Mouse (Mus musculus) neural tube, embryonic 10.5 days (tissue): ENCODE results near the gene Rwdd2a.
"Not testable (repeated sequence)": the region's sequence is repeated elsewhere in the genome, so short reads cannot be mapped to it uniquely, and the experiment has no call there.

Experiments used
- DNase-seq: peaks from one replicate; pipeline ENCODE4 v3.0.0-alpha.2; 2017; ENCODE audit warnings: low spot score; ENCODE audit errors: extremely low spot score

Gene Rwdd2a

GRCm38 (mm10) chr9:86592676-86593668 lies 21.2 kb downstream of the Rwdd2a start:
- no peak for DNase-seq

GRCm38 (mm10) chr9:86594357-86594767 lies 22.6 kb downstream of the Rwdd2a start:
- not testable (repeated sequence) for DNase-seq

GRCm38 (mm10) chr9:86596983-86597382 lies 25.2 kb downstream of the Rwdd2a start:
- not testable (repeated sequence) for DNase-seq

GRCm38 (mm10) chr9:86599723-86600303 lies 28.0 kb downstream of the Rwdd2a start:
- DNase-seq = no peak

GRCm38 (mm10) chr9:86605776-86606175 lies 34.0 kb downstream of the Rwdd2a start:
- no peak for DNase-seq

GRCm38 (mm10) chr9:86612091-86612490 lies 40.3 kb downstream of the Rwdd2a start:
- no peak for DNase-seq

GRCm38 (mm10) chr9:86615765-86616164 lies 44.0 kb downstream of the Rwdd2a start:
- no peak for DNase-seq

GRCm38 (mm10) chr9:86617837-86618492 lies 46.2 kb downstream of the Rwdd2a start:
- DNase-seq = no peak

GRCm38 (mm10) chr9:86619341-86620139 lies 47.7 kb downstream of the Rwdd2a start:
- DNase-seq = no peak

- DNase-seq = no peak
These were observed 50.3 kb downstream of the Rwdd2a start for GRCm38 (mm10) chr9:86622062-86622461.

- DNase-seq = no peak
These were observed 52.2 kb downstream of the Rwdd2a start for GRCm38 (mm10) chr9:86624039-86624438.
